Mouse (Mus musculus) lung, embryonic 14.5 days (tissue): ENCODE results near the gene Itfg2. TPM values are rescaled to one million over a fixed set of nuclear protein-coding genes. Genes with fewer than 3 reads are reported as not detected.

ENCODE experiments used
- ATAC-seq: fragments of 200-750 bp; cut with Nextera tagmentation; 2 replicates; pipeline ENCODE4 v1.8.0; 2017; ENCODE audit warnings: mild to moderate bottlenecking, moderate TSS enrichment, moderate library complexity; ENCODE audit not compliant: insufficient read depth
- DNase-seq: peaks from one replicate; pipeline ENCODE4 v3.0.0-alpha.2; 2015
- H3K27ac ChIP-seq: fragments of 300-500 bp; sonication (generic); 2 replicates; pipeline ENCODE4 v1.5.1; 2014; ENCODE audit warnings: low read depth, mild to moderate bottlenecking, moderate library complexity
- H3K27me3 ChIP-seq: fragments of 300-500 bp; sonication (generic); 2 replicates; pipeline ENCODE4 v1.6.1; 2014; ENCODE audit warnings: low read length, control low read depth; ENCODE audit not compliant: insufficient read depth
- H3K36me3 ChIP-seq: fragments of 300-500 bp; sonication (generic); 2 replicates; pipeline ENCODE4 v1.6.1; 2014; ENCODE audit warnings: control low read depth; ENCODE audit not compliant: insufficient read depth
- H3K4me1 ChIP-seq: fragments of 300-500 bp; sonication (generic); 2 replicates; pipeline ENCODE4 v1.6.1; 2014; ENCODE audit warnings: antibody characterized with exemption, control low read depth; ENCODE audit not compliant: insufficient read depth
- H3K4me2 ChIP-seq: fragments of 300-500 bp; sonication (generic); 2 replicates; pipeline ENCODE4 v1.6.1; 2014; ENCODE audit warnings: mild to moderate bottlenecking
- H3K4me3 ChIP-seq: fragments of 300-500 bp; sonication (generic); 2 replicates; pipeline ENCODE4 v1.5.1; 2014; ENCODE audit warnings: low read depth, low read length
- H3K9ac ChIP-seq: fragments of 300-500 bp; sonication (generic); 2 replicates; pipeline ENCODE4 v1.6.1; 2014
- H3K9me3 ChIP-seq: fragments of 300-500 bp; sonication (generic); 2 replicates; pipeline ENCODE4 v1.6.1; 2016; ENCODE audit warnings: low read depth, low read length, control low read depth
- CTCF ChIP-seq: IDR thresholded peaks from 2 replicates; pipeline ENCODE4 v1.5.1; 2016; ENCODE audit warnings: antibody characterized with exemption, low read depth
- WGBS: fragments of 180-500 bp; shearing (Covaris S2); extraction: QIAGEN DNeasy Blood & Tissue Kit; methylation state at CpG from one replicate; pipeline ENCODE4 v1.1.7; 2014; 5-methylcytosine and 5-hydroxymethylcytosine counted together
- polyA plus RNA-seq: library from polyadenylated mRNA; unstranded; fragments of >200 nt; fragmentation: Nextera tagmentation; extraction: Ambion mirVana; gene quantifications from 2 replicates; pipeline ENCODE4 v1.2.1, GENCODE M21; 2014

Gene Itfg2
- polyA plus RNA-seq, 1 experiment from 2014 or later, result 41.4 TPM

- TF ChIP-seq CTCF, result no peak
- Histone ChIP-seq H3K9ac (no peak overlapping the region), H3K27ac (no peak overlapping the region), H3K4me1 (no peaks in the 10 kb centered on the region), H3K4me3 (no peak overlapping the region), H3K27me3 (no peaks in the 10 kb centered on the region), H3K36me3 (peaks cover 76% of the 10 kb centered on the region), H3K4me2 (no peak overlapping the region), H3K9me3 (no peaks in the 10 kb centered on the region)
- ATAC-seq (no peak), DNase-seq (no peak)
- WGBS, result 89% methylated on average over 13 of the region's 13 CpGs
Measured at GRCm38 (mm10) chr6:128433566-128433965, 8.8 kb upstream of the Itfg2 start.

DNA sequence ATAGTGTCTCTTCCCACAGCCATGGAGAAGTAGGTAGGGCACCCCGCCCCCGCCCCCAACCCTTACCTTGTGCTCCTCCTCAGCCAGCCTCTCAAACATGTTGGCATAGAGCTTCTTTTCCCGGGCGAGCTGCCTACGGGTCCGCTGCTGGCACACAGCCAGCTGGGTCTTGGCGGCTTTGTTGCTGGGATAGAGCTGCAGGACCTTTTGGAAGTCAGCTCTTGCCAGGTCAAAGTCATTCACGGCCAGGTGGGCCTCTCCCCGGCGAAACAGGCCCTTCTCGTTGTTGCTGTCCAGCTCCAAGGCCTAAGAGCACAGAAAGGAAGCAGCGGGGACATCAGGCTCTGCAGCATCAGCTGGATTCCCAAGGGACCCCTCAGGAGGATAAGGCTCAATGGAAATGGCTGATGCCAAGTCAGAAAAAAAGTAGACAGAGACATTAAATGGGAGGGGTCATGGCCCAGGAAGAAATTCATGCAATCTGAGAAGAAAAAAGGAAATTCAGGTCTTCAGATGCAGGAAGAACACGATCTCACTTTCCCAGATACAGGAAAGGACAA, 7.7 kb upstream of the Itfg2 start:
- Histone ChIP-seq H3K36me3 (peaks cover 82% of the 10 kb centered on the region), H3K4me3 (no peak overlapping the region), H3K4me2 (no peak overlapping the region), H3K9me3 (no peaks in the 10 kb centered on the region), H3K27ac (no peak overlapping the region), H3K27me3 (no peaks in the 10 kb centered on the region), H3K9ac (no peak overlapping the region), H3K4me1 (no peaks in the 10 kb centered on the region)
- TF ChIP-seq CTCF, result no peak
- DNase-seq (no peak), ATAC-seq (no peak)
- 79% methylated on average over 13 of the region's 13 CpGs for WGBS

DNA sequence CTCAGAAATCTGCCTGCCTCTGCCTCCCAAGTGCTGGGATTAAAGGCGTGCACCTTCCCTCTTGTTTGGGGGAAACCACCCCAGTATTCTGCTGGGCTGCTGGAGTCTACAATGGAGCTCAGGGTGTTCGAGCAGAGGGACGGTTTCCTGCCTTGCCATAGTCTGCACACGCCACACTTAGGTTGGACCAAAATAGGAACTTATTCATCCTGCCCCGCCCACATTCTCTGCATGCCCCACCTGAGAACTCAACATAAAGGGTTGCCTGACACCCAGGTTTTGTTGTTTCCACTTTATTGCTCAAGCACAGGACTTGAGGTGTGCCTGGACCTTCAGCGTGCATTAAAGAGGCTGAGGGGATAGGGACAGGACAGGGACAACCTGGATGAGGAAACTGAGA, 5.1 kb upstream of the Itfg2 start:
- Histone ChIP-seq H3K9me3 (no peaks in the 10 kb centered on the region), H3K27me3 (no peaks in the 10 kb centered on the region), H3K9ac (no peak overlapping the region), H3K4me3 (no peak overlapping the region), H3K27ac (no peak overlapping the region), H3K4me2 (no peak overlapping the region), H3K36me3 (peaks cover 64% of the 10 kb centered on the region), H3K4me1 (no peaks in the 10 kb centered on the region)
- TF ChIP-seq CTCF, result no peak
- 84% methylated on average over 6 of the region's 6 CpGs for WGBS
- DNase-seq, result no peak
- ATAC-seq, result no peak

- DNase-seq (no peak), ATAC-seq (no peak)
- Histone ChIP-seq H3K9me3 (no peaks in the 10 kb centered on the region), H3K4me1 (no peaks in the 10 kb centered on the region), H3K4me2 (no peak overlapping the region), H3K27ac (no peak overlapping the region), H3K9ac (no peak overlapping the region), H3K4me3 (no peak overlapping the region), H3K36me3 (peaks cover 59% of the 10 kb centered on the region), H3K27me3 (no peaks in the 10 kb centered on the region)
- 91% methylated on average over 2 of the region's 2 CpGs for WGBS
- TF ChIP-seq CTCF, result no peak
Measured at GRCm38 (mm10) chr6:128429300-128429699, 4.6 kb upstream of the Itfg2 start.

DNA sequence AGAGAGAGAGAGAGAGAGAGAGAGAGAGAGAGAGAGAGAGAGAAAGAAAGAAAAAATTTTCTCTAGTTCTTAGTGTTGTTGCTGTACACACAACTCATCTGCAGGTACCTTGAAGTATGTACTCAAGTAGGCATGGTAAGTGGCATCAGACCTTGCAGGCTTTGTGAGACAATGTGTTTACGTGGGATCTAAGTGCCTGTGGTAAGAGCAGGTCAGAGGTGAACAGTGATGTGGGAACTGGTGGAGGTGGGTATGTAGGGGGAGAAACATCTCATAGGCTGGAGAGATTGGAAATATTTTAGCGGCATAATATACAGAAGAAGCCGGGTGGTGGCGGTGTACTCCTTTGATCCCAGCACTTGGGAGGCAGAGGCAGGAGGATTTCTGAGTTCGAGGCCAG, 2.8 kb upstream of the Itfg2 start:
- Histone ChIP-seq H3K9ac (no peak overlapping the region), H3K4me2 (no peak overlapping the region), H3K27ac (no peak overlapping the region), H3K36me3 (peaks cover 42% of the 10 kb centered on the region), H3K9me3 (no peaks in the 10 kb centered on the region), H3K27me3 (no peaks in the 10 kb centered on the region), H3K4me3 (no peak overlapping the region), H3K4me1 (0 out of 2 replicates have a peak, but pooled peaks cover 5% of the 10 kb centered on the region)
- ATAC-seq, result no peak
- no peak for TF ChIP-seq CTCF
- 80% methylated on average over 5 of the region's 5 CpGs for WGBS
- no peak for DNase-seq

DNA sequence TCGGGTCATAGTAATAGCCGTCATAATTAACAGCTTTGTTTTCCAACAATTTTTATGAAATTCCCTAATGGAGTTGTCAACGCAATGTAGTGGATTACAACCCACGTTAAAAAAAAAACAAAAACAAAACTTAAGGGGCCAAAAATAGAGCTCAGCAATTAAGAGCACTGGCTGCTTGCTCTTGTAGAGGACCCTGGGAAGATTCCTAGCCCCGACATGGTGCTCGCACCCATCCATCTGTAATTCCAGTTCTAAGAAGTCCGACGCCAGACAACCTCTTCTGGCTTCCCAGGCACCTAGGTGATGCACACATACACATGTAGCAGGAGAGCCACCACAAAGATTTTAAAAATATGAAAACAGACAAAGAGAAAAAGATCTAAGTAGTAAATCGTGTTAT, 315 bp upstream of the Itfg2 start:
- no peak; the same call in 1 of the 2 replicates for ATAC-seq
- 17% methylated on average over 9 of the region's 9 CpGs for WGBS
- Histone ChIP-seq H3K4me3 (peak overlapping the region; percentile 64), H3K9me3 (no peaks in the 10 kb centered on the region), H3K9ac (peak overlapping the region; percentile 76), H3K4me2 (peak overlapping the region; percentile 88), H3K36me3 (peaks cover 21% of the 10 kb centered on the region), H3K4me1 (0 out of 2 replicates have a peak, but pooled peaks cover 5% of the 10 kb centered on the region), H3K27me3 (no peaks in the 10 kb centered on the region), H3K27ac (peak overlapping the region; percentile 96)
- DNase-seq, result peak; percentile 20
- TF ChIP-seq CTCF, result no peak

GRCm38 (mm10) chr6:128423496-128424268, 1.0 kb downstream of the Itfg2 start:
- Histone ChIP-seq H3K9me3 (no peaks in the 10 kb centered on the region), H3K4me1 (0 out of 2 replicates have a peak, but pooled peaks cover 5% of the 10 kb centered on the region), H3K27me3 (no peaks in the 10 kb centered on the region), H3K4me3 (peak overlapping the region; percentile 64), H3K36me3 (peaks cover 9% of the 10 kb centered on the region; the same call in 1 of the 2 replicates), H3K27ac (peak overlapping the region; percentile 96), H3K4me2 (peak overlapping the region; percentile 88), H3K9ac (peak overlapping the region; percentile 76)
- TF ChIP-seq CTCF, result no peak
- ATAC-seq (peak; percentile 48; the same call in 1 of the 2 replicates), DNase-seq (peak; percentile 23)
- WGBS, result 36% methylated on average over 15 of the region's 16 CpGs
